Mouse (Mus musculus) retina, embryonic 14.5 days (tissue): ENCODE results near the gene Ncaph2.

ENCODE experiments used
- DNase-seq: peaks from one replicate; pipeline ENCODE4 v3.0.0-alpha.2; 2015; ENCODE audit warnings: low spot score

The Ncaph2 gene

DNA sequence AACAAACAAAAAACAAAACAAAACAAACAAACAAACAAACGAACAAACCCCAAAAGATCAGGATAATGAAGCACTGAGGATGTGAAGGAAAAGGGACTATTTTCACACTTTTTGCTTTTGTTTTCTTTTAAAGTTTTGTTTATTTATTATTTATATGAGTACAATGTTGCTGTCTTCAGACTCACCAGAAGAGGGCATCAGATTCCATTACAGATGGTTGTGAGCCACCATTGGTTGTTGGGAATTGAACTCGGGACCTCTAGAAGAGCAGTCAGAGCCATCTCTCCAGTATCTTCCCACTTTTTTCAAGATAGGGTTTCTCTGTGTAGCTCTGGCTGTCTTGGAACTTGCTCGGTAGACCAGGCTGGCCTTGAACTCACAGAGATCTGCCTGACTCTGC is 12.2 kb upstream of the Ncaph2 start:
- DNase-seq = no peak

DNA sequence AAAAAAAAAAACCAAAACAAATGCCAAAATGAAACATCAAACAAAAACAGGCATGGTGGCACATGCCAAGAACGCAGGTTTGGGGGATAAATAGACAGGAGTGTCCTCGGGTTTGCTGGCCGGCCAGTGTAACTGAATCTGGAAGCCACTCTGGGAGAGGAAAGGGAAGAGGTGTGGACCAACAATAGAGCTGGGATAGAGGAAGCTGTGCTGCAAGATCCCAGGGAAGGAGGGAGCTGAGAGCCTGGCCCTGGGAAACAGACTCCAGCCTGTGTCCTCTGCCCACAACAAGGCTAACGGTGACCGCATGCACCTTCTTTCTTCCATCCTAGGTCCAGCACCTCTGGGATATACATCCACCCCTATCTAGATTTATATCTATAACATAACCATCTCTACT is 5.1 kb upstream of the Ncaph2 start:
- DNase-seq = no peak

GRCm38 (mm10) chr15:89351302-89351701 is 4.2 kb upstream of the Ncaph2 start:
- DNase-seq = no peak

DNA sequence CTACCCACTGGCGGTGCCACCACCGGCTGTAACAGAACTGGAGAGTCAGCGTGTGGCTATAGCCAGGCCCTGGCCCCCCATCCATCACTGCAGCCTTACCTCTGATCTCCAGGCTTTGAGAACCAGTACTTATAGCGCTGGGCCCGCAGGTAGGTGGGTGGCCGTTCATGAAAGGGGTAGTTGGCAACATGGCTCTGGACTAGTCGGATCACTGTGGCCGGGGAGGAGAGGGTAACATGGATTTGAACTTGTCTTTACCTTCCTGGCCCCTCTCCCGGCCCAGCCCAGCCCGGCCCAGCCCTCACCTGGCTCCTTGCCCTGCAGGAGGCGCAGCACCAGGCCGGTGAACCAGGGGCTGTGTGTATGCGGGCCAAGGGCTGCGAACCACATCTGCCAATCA is 3.5 kb upstream of the Ncaph2 start:
- DNase-seq = no peak

DNA sequence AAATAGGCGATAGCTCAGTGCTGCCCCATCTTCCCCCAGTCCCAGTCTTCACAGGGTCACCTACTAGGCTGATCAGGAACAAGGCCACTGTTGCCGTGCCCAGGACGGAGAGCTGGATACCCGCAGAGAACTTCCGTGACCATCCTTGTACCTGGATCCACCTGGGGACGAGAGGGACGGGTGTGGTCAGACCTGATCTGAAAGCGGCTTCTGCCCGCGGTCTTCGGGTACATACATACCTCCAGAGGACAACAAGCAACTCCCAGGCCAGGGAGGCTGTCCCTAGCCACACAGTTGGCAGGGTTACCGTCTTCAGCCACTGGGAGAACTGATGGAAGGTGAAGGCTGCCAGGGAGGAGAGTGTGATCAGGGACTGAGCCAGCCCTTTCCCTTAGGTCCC is 2.7 kb upstream of the Ncaph2 start:
- no peak for DNase-seq

DNA sequence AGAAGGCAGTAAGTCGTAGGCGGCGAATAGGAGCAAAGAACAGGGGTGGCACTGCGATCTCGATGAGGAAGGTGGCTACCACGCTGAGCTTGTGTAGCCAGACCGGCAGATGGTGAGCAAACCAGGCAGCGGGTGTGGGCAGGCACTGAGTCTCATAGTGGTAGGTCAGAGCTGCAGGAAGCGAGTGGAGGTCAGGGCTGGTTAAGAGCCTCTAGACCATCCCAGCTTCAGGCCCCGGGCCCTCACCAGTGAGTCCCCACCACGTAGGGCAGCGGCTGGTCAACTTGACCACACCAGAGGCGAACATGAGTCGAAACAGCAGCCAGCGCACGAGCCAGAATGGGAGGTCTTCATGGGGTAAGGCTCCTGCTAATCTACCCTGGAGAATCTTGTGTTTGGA is 1.7 kb upstream of the Ncaph2 start:
- DNase-seq = no peak

- DNase-seq = no peak
Observed at GRCm38 (mm10) chr15:89354455-89354854, 1.1 kb upstream of the Ncaph2 start.

DNA sequence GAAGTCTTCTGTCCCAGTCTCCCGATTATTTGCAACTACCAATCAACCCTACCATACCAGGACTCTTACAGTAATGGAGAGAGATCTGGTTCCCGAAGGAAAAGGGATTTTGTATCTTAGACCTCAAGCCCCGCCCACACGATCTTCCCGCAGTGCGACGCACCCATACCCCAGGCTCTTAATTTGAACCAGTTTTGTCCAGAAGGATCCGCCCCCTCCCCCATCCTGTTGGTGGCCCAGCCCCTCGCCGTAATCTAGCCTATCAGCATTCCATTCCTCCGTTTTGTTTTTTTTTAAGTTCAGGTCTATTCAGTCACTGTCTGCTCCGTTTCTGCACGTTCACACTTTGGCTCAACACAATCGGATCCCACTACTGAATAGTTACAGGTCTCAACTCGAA is 853 bp downstream of the Ncaph2 start:
- DNase-seq = peak; percentile 91

- DNase-seq = no peak
Observed at GRCm38 (mm10) chr15:89358784-89359183, 3.3 kb downstream of the Ncaph2 start.

DNA sequence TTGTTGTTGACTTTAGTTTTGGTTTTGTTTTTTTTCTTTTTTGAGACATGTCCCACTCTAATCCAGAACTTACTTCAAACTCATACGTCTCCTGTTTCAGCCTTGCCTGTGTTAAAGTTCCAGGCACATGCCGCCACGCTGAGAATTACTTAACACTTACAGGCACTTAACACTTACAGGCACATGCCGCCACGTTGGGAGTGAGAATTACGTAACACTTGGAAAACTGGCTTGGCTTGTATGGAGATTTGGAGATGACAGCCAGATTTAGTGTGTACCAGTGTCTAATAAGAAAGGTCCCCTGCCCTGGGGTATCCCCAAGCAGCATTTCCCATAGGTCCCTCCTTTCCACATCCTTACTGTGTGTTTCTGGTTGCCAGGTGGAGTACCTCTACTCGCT is 7.5 kb downstream of the Ncaph2 start:
- no peak for DNase-seq

- no peak for DNase-seq
Observed at GRCm38 (mm10) chr15:89365141-89365551, 9.6 kb downstream of the Ncaph2 start.

GRCm38 (mm10) chr15:89372068-89372467 is 16.5 kb downstream of the Ncaph2 start:
- DNase-seq = no peak

DNA sequence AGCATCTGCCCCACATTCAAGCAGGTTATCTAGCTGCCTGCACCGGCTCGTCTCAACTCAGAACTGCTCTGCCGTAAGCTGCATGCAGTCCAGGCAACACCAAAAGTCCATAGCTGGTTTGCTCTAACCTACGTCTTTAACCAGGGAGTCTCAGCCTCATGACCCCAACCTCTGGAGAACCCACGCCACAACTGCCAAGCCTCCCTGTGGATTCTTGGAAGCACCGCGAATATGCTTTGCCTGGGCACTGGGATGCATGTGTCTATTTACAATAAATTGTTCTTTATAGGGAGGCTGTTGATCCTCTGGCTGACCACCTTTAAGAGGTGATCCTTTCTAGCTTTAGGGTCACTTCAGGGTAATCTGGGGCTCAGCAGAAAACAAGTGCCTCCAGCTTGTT is 17.0 kb downstream of the Ncaph2 start:
- no peak for DNase-seq

DNA sequence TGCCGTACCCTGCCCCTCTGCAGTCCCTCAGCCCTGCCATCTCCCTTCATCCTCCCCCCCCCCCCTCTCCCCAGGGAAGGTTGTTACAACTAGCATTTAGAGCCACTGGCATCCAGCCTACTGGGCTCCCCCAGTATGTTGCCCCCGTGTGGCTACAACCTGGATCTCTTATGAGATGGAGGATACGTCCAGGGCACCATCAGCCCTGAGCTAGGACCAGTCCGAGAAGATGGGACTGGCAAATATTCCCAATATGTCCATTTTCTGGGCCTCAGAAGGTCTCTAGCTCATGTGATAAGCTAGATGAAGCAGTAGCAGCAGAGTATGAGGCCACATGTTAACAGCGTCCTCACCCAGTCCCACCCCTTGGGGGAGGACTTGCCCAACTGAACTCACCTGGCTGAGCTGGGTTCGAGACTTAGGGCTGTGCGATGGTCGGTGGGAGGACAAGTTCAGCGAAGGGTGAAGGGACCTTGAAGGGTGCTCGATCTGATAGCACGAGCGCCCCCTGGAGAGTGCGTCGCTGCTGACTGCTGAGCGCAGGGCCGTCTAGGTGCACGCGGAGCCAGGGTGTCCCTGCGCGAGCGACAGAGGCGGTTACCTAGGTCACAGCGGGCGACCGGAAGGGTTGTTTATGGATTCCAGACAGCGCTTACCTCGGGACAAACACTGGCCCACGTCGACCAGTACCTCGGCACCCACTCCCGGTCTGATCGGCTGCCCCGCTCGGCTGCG is 17.7 kb downstream of the Ncaph2 start:
- DNase-seq = peak; percentile 84

DNA sequence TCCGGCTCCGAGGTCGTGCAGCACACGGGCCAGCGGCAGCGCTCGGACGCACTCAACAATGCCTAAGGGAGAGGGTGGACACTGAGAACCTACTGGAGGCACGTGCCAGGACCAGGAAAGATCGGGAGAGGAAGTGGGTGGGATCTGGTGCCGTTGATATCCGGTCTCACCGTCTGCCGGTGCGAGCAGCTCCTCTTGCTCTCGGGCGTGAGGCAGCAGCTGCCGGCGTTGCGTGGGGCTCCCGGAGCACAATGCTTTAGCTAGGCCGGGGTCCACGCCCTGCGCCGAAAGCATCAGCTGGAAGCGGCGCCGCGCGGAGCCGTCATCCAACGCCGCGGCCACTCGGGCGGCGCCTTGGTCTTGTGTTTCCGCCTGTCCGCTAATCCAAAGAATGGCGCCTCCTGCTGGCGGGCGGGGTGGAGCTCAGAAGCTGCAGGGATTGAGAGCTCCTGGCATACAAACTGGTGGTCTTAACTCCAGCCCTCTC is 18.3 kb downstream of the Ncaph2 start, which contains the start of gene Sco2:
Sco2 (minus strand) TSS at position 85 of the 487 bp plus-strand sequence.
- peak; percentile 94 for DNase-seq

DNA sequence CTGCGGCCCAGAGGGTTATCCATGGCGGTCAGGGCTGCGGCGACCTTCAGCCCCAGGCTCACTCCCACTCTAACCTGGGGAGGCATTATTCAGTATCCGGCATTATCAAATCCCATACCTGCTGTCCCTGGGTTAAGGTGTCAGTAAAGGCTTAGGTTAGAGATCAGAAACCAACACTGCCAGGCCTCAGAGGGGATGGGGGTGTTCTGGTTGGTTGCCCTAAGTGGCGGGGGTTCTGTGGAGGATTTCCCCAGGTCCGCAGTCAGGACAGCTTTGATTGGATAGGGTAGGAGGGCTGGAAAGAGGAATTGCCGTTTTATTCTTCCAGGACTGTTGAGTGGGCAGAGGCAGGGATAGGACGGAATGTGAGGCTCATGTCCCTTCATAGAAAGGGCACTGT is 18.8 kb downstream of the Ncaph2 start:
- DNase-seq = no peak

- peak; percentile 12 for DNase-seq
Observed at GRCm38 (mm10) chr15:89374801-89375534, 19.4 kb downstream of the Ncaph2 start.

DNA sequence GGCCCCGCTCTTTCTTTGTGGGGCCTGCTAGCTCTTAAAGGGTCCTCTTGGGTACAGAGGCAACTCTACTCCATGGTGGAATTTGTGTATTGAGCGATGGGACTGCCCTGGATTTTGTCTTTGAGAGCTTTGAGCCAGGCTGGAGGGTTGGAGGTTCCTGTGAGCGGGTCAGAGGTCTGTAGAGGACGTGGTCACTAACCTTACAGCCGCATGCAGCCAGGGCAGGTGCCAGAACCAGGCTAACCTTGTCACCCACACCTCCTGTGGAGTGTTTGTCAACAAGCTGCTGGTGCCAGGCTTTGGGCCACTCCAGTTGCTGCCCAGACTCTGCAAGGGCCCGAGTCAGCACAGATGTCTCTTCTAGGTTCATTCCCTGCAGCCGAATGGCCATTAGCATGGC is 20.5 kb downstream of the Ncaph2 start:
- no peak for DNase-seq

- DNase-seq = no peak
Observed at GRCm38 (mm10) chr15:89376957-89377356, 21.4 kb downstream of the Ncaph2 start, which contains the start of gene Tymp. TSS of gene Tymp (minus strand) at chr15:89377039.

DNA sequence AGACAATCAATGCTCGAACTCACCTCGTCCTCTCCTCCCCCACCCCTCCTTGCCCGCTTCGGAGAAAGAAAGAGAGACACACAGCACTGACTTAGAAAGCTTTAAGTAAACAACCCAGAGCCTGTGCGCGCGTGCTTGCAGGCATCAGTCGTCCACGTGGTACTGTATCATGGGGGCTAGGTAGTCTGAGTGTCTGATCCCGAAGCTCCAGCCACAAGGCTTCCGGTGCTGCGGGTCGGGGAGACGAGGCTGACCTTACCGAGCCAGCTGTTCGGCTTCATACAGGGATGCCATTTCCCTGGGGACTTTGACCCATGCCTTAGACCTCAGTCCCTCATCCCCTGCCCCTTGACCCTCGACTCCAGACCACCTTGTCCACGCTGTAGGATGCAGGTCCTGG is 21.8 kb downstream of the Ncaph2 start:
- peak; percentile 10 for DNase-seq

GRCm38 (mm10) chr15:89377938-89378828 is 22.7 kb downstream of the Ncaph2 start:
- DNase-seq = no peak

DNA sequence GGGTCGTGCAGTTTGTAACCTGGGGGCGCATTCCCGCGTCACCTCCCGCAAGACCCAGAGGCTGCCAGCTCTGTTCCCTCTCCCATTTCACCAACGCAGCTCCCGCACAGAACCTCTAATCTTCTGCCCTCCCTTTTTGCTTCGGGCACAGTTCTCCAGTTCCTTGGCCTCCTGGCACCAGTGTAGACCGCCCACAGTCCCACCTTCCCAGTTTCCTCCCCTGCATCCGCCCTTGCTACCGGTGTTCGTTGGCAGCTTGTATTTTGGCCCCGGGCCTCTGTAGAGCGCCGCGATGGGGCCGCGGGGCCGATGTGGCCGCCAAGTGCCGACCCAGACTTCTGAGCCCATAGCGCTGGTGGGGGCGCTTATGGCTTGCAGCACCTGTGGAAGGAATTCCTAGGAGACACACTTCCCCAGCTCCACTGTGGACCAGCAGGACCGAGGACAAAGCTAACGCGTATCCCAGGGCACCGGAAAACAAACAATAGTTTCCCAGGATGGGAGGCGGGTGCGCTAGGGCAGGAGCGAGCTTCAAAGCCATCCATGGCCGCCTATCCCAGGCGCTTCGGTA is 23.4 kb downstream of the Ncaph2 start, which contains the start of gene Odf3b:
Odf3b (minus strand) TSS at position 452 of the 571 bp plus-strand sequence.
- peak; percentile 36 for DNase-seq
